Mouse (Mus musculus) limb, embryonic 12.5 days (tissue): ENCODE data around the gene Ucp3. TPM values are rescaled to one million over a fixed set of nuclear protein-coding genes. Genes with fewer than 3 reads are reported as not detected.

Experiments
- ATAC-seq: fragments of 200-750 bp; cut with Nextera tagmentation; 2 replicates; pipeline ENCODE4 v1.8.0; 2017; ENCODE audit warnings: low read depth, moderate TSS enrichment; ENCODE audit not compliant: insufficient number of reproducible peaks, insufficient read depth, low FRiP score, low TSS enrichment
- H3K27ac ChIP-seq: fragments of 300-500 bp; sonication (generic); 2 replicates; pipeline ENCODE4 v1.5.1; 2016; ENCODE audit warnings: mild to moderate bottlenecking, moderate library complexity
- H3K27me3 ChIP-seq: fragments of 300-500 bp; sonication (generic); 2 replicates; pipeline ENCODE4 v1.6.1; 2016; ENCODE audit warnings: mild to moderate bottlenecking, moderate library complexity
- H3K36me3 ChIP-seq: fragments of 300-500 bp; sonication (generic); 2 replicates; pipeline ENCODE4 v1.6.1; 2016; ENCODE audit warnings: mild to moderate bottlenecking, moderate library complexity
- H3K4me1 ChIP-seq: fragments of 300-500 bp; sonication (generic); replicated peaks from 2 replicates; pipeline ENCODE4 v1.6.1; 2016
- H3K4me2 ChIP-seq: fragments of 300-500 bp; sonication (generic); 2 replicates; pipeline ENCODE4 v1.6.1; 2016; ENCODE audit warnings: mild to moderate bottlenecking, moderate library complexity
- H3K4me3 ChIP-seq: fragments of 300-500 bp; sonication (generic); replicated peaks from 2 replicates; pipeline ENCODE4 v1.5.1; 2016; ENCODE audit warnings: mild to moderate bottlenecking
- H3K9ac ChIP-seq: fragments of 300-500 bp; sonication (generic); replicated peaks from 2 replicates; pipeline ENCODE4 v1.6.1; 2016; ENCODE audit warnings: mild to moderate bottlenecking, moderate library complexity
- H3K9me3 ChIP-seq: fragments of 300-500 bp; sonication (generic); 2 replicates; pipeline ENCODE4 v1.6.1; 2016; ENCODE audit warnings: mild to moderate bottlenecking, moderate library complexity
- WGBS: fragments of 180-500 bp; shearing (Covaris S2); methylation state at CpG from one replicate; pipeline ENCODE4 v1.1.7; 2016; 5-methylcytosine and 5-hydroxymethylcytosine counted together
- polyA plus RNA-seq: library from polyadenylated mRNA; unstranded; fragments of >200 nt; fragmentation: Nextera tagmentation; extraction: Ambion mirVana; gene quantifications from 2 replicates; pipeline ENCODE4 v1.2.1, GENCODE M21; 2016

Ucp3 gene
- polyA plus RNA-seq, 1 experiment from 2014 or later, result not detected

DNA sequence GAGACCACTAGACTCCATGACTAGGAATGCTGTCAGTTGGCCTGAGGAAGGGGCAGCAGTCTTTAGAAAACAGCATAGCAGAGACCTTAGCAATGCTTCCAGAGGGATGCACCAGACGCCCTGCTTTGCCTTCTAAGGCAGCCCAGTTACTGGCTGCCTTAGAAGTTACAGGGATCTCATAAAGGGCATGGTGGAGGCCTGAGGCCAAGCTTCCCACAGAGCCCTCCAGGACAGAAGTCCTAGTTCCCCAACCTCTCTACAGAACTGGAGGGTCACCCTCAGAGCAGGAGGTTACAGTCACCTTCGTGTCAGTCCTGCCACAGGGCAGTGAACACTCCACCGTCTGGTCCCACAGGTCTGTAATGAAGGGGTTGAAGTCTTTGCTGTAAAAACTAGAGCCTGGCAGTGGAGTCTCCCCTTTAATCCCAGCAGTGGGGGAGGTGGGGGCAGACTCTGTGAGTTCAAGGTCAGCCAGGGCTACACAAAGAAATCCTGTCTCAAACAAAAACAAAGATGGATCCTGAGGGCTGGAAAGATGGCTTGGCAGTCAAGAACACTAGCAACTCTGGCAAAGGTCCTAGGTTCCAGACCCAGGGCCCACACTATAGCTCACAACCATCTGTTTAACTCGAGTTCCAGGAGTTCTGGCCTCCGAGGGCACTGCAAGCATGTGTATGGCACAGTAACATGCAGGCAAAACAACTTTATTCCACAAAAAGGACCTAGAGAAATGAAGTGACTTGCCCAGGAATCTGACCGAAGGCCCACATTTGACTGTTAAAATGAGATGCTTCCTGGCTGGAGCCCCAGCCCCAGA is 28.4 kb downstream of the Ucp3 start:
- Histone ChIP-seq H3K4me2 (no peak overlapping the region), H3K4me1 (peaks cover 7% of the 10 kb centered on the region), H3K9me3 (no peaks in the 10 kb centered on the region), H3K27me3 (no peaks in the 10 kb centered on the region; the same call in 1 of the 2 replicates), H3K4me3 (no peak overlapping the region), H3K36me3 (peaks cover 38% of the 10 kb centered on the region), H3K9ac (no peak overlapping the region), H3K27ac (no peak overlapping the region)
- ATAC-seq, result no peak
- WGBS, result 67% methylated on average over 6 of the region's 6 CpGs

DNA sequence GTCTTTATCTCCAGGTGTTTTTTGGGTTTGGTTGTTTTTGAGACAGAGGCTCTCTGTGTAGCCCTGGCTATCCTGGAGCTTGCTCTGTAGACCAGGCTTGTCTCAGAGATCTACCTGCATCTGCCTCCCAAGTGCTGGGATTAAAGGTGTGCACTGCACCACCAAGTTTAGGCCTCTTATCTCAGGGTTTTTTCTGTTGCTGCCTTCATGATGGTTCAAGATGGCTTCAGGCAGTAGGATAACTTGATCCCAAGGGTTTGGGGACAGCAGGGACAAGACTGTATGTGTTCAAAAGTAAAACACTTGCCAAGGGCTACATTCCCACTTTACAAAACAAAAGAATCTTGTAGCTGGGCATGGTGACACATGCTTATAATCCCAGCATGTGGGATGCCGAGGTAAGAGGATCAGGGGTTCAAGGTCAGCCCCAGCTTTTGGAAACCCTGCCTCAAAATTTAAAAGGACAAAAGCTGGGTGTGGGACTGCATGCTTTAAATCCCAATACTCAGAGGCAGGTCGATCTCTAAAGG is 29.1 kb downstream of the Ucp3 start:
- H3K4me3 ChIP-seq, result no peak overlapping the region
- no peaks in the 10 kb centered on the region; the same call in 1 of the 2 replicates for H3K27me3 ChIP-seq
- H3K27ac ChIP-seq, result no peak overlapping the region
- no peak overlapping the region for H3K4me2 ChIP-seq
- no peak for ATAC-seq
- H3K9ac ChIP-seq, result no peak overlapping the region
- H3K36me3 ChIP-seq, result peaks cover 35% of the 10 kb centered on the region
- 73% methylated on average over 2 of the region's 2 CpGs for WGBS
- peaks cover under 1% of the 10 kb centered on the region; the same call in 1 of the 2 replicates for H3K4me1 ChIP-seq
- H3K9me3 ChIP-seq, result no peaks in the 10 kb centered on the region

DNA sequence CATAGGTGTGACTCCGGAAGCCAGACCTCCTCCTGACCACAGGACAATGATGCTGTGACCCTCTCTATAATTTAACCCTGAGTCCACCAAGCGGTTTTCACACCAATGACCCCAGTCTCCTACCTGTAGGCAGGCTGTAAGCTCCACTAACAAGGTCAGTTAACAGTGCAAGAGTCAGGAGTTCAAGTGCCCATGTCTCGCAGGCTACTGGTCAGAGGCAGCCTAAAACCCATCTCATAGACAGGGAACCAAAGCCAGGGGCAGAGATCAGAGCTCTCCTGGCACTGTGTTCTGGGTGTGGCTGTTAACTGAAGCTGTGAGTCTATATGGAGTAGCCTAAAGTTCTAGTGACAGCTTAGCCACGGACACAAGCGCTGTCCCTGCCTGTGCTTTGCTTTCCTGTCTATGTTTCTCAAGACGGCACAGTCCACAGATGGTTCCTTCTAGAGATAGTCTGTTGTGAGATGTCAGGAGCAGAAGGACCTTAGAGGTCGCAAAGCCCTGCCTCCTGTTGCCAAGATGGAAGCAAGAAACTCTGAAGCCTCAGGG is 29.7 kb downstream of the Ucp3 start:
- H3K27ac ChIP-seq, result no peak overlapping the region
- no peak overlapping the region for H3K4me2 ChIP-seq
- H3K9ac ChIP-seq, result no peak overlapping the region
- ATAC-seq, result no peak
- H3K36me3 ChIP-seq, result peaks cover 30% of the 10 kb centered on the region
- H3K27me3 ChIP-seq, result no peaks in the 10 kb centered on the region; the same call in 1 of the 2 replicates
- 82% methylated on average over 7 of the region's 7 CpGs for WGBS
- H3K9me3 ChIP-seq, result no peaks in the 10 kb centered on the region
- H3K4me1 ChIP-seq, result no peaks in the 10 kb centered on the region
- no peak overlapping the region for H3K4me3 ChIP-seq

DNA sequence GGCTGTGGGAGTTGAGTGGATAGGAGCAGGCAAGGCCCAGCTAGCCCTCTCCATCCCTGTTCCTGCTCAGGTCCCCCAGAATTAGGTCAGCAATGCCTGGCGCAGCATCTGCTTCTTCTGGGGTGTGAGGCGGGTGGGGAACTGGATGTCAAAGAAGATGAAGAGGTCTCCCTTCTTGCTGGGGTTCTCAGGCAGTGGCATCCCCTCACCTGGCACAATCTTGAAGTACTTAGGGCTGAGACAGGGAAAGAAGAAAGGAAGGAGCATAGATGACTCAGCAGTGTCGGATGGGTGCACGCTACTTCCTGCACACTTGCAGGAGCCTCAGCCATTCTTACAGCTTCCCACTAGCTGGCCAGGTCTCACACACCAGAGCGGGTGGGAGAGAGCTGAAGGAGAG is 30.3 kb downstream of the Ucp3 start:
- peaks cover 23% of the 10 kb centered on the region for H3K36me3 ChIP-seq
- H3K4me2 ChIP-seq, result no peak overlapping the region
- ATAC-seq, result no peak
- no peak overlapping the region for H3K27ac ChIP-seq
- H3K4me1 ChIP-seq, result peaks cover 5% of the 10 kb centered on the region; the same call in 1 of the 2 replicates
- H3K4me3 ChIP-seq, result no peak overlapping the region
- no peaks in the 10 kb centered on the region; the same call in 1 of the 2 replicates for H3K27me3 ChIP-seq
- no peaks in the 10 kb centered on the region for H3K9me3 ChIP-seq
- no peak overlapping the region for H3K9ac ChIP-seq
- 84% methylated on average over 5 of the region's 5 CpGs for WGBS

- Histone ChIP-seq H3K36me3 (peaks cover 5% of the 10 kb centered on the region), H3K4me3 (no peak overlapping the region), H3K4me2 (no peak overlapping the region), H3K4me1 (peaks cover 13% of the 10 kb centered on the region), H3K9me3 (no peaks in the 10 kb centered on the region), H3K27ac (no peak overlapping the region), H3K27me3 (no peaks in the 10 kb centered on the region), H3K9ac (no peak overlapping the region)
- no peak for ATAC-seq
- WGBS, result 81% methylated on average over 13 of the region's 13 CpGs
Measured at GRCm38 (mm10) chr7:100504740-100505487, 32.1 kb downstream of the Ucp3 start.

DNA sequence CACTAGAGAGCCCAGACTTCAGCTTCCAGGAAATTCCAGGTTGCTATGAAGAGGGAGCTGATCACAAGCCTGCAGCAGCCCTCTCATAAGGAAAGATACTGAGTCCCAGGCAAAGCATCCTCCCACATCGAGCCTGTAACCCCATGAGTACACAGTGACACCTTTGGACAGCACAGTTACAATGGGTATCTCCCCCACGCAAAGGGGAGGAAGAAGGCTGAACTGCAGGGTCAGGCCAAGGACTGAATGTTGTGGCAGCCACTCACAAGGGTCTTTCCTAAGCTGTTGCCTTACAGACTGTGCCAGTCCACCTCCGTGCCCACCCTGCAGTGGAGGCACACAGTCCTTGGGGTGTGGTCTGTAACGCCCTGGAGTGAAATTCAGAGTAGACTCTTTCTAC is 33.7 kb downstream of the Ucp3 start:
- H3K4me2 ChIP-seq, result no peak overlapping the region
- WGBS, result 75% methylated on average over 4 of the region's 4 CpGs
- ATAC-seq, result no peak

GRCm38 (mm10) chr7:100508670-100509069 is 35.9 kb downstream of the Ucp3 start:
- Histone ChIP-seq H3K4me1 (peaks cover 13% of the 10 kb centered on the region), H3K4me3 (no peak overlapping the region), H3K9me3 (no peaks in the 10 kb centered on the region), H3K9ac (no peak overlapping the region), H3K4me2 (no peak overlapping the region), H3K27me3 (peaks cover 14% of the 10 kb centered on the region; the same call in 1 of the 2 replicates), H3K27ac (no peak overlapping the region), H3K36me3 (no peaks in the 10 kb centered on the region)
- 51% methylated on average over 3 of the region's 3 CpGs for WGBS
- no peak for ATAC-seq

More for the DNA sequence above, 33.7 kb downstream of the Ucp3 start:
- Histone ChIP-seq H3K9me3 (no peaks in the 10 kb centered on the region), H3K36me3 (no peaks in the 10 kb centered on the region), H3K27me3 (peaks cover 7% of the 10 kb centered on the region; the same call in 1 of the 2 replicates), H3K9ac (no peak overlapping the region), H3K4me3 (no peak overlapping the region), H3K27ac (no peak overlapping the region), H3K4me1 (peaks cover 13% of the 10 kb centered on the region)

DNA sequence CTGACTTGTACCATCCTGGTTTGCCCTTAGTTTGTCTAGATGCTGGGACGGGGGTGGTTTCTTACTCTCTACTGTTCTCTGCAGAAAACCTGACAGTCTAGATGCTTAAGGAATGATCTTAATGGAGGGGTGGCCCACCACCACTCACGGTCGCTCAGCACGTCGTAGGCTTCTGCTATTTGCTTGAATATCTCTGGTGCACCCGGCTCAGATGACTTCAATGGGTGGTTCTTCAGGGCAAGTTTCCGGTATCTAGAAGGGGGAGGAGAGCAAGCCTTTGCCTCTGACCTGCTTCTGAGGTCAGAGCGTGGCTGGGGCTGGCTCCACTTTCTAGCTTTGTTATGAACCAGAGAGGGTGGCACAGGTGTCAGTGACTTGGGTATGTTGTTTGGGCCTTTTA is 38.8 kb downstream of the Ucp3 start:
- Histone ChIP-seq H3K4me2 (no peak overlapping the region), H3K27ac (no peak overlapping the region), H3K36me3 (no peaks in the 10 kb centered on the region), H3K4me3 (no peak overlapping the region), H3K9ac (no peak overlapping the region), H3K27me3 (peaks cover 14% of the 10 kb centered on the region; the same call in 1 of the 2 replicates), H3K9me3 (no peaks in the 10 kb centered on the region), H3K4me1 (peaks cover 17% of the 10 kb centered on the region)
- no peak for ATAC-seq
- 76% methylated on average over 8 of the region's 8 CpGs for WGBS

GRCm38 (mm10) chr7:100514573-100514972 is 41.8 kb downstream of the Ucp3 start, which contains the start of gene Dnajb13:
Gene Dnajb13 (minus strand): TSS chr7:100514960.
- 0 out of 2 replicates have a peak, but pooled peaks cover 4% of the 10 kb centered on the region for H3K4me1 ChIP-seq
- H3K4me2 ChIP-seq, result peak within 1 kb of the TSS; percentile 4; the same call in 1 of the 2 replicates
- no peaks in the 10 kb centered on the region for H3K36me3 ChIP-seq
- H3K9me3 ChIP-seq, result no peaks in the 10 kb centered on the region
- H3K9ac ChIP-seq, result no peak within 1 kb of the TSS
- no peak within 1 kb of the TSS for H3K27ac ChIP-seq
- WGBS, result 45% methylated on average over 11 of the region's 11 CpGs
- no peak within 1 kb of the TSS for H3K4me3 ChIP-seq
- peaks cover 14% of the 10 kb centered on the region; the same call in 1 of the 2 replicates for H3K27me3 ChIP-seq
- no peak for ATAC-seq

- Histone ChIP-seq H3K9me3 (no peaks in the 10 kb centered on the region), H3K4me2 (no peak overlapping the region), H3K4me1 (no peaks in the 10 kb centered on the region), H3K36me3 (no peaks in the 10 kb centered on the region), H3K9ac (no peak overlapping the region), H3K4me3 (no peak overlapping the region), H3K27ac (no peak overlapping the region), H3K27me3 (no peaks in the 10 kb centered on the region)
- WGBS, result 68% methylated on average over 7 of the region's 7 CpGs
- ATAC-seq, result no peak
Measured at GRCm38 (mm10) chr7:100520204-100520603, 47.4 kb downstream of the Ucp3 start.
